Mouse (Mus musculus): ENCODE data around the gene Tmem200b.

Gene Tmem200b

GRCm38 (mm10) chr4:131949903-131950302, 28.3 kb downstream of the Tmem200b start:
- no peak for DNase-seq (ENCODE audit: low spot score in 2 of 2)

GRCm38 (mm10) chr4:131950657-131951056, 29.1 kb downstream of the Tmem200b start:
- DNase-seq (ENCODE audit: low spot score in 2 of 2), result no peak

GRCm38 (mm10) chr4:131957161-131957560, 35.6 kb downstream of the Tmem200b start:
- no peak for DNase-seq (ENCODE audit: low spot score in 2 of 2)

GRCm38 (mm10) chr4:131968873-131969272, 47.3 kb downstream of the Tmem200b start:
- DNase-seq (ENCODE audit: low spot score in 2 of 2), result no peak

- DNase-seq (ENCODE audit: low spot score in 2 of 2), result no peak
Measured at GRCm38 (mm10) chr4:131970244-131970853, 48.8 kb downstream of the Tmem200b start.

Measured in urinary bladder, postnatal 4 days (tissue).